Mouse (Mus musculus): Measurements from ENCODE around the gene Adamtsl3.
A peak's percentile ranks its signal among the peaks of the same experiment; 100 is the strongest.

Gene Adamtsl3

GRCm38 (mm10) chr7:82648353-82649080 is 313.0 kb downstream of the Adamtsl3 start, which contains the start of the genes Saxo2 and Efl1:
Gene Saxo2, minus strand, starts transcription at chr7:82648528.
Gene Efl1, plus strand, starts transcription at chr7:82648614.
- DNase-seq (ENCODE audit: low spot score): peak; percentile 97

- DNase-seq (ENCODE audit: low spot score): peak; percentile 40
These were observed 313.6 kb downstream of the Adamtsl3 start for GRCm38 (mm10) chr7:82649081-82649445.
